23 mouse cellular contexts compared by ENCODE assay signal in genomic region chr4:109218008-109218407, GRCm38 (mm10). TPM values are rescaled to one million over a fixed set of nuclear protein-coding genes. Genes with fewer than 3 reads are reported as not detected.
DNase-seq lines count a peak whose midpoint lies in the region; ATAC-seq and TF ChIP-seq lines count a peak whose summit lies in the region.
"Had no signal": no experiment of that assay in that cellular context is flagged by ENCODE, and none has a peak within 500 bp of the region (broad histone marks: within the 10 kb centered on the region; RNA-seq: fewer than 3 reads in every experiment).

No protein-coding gene starts in this region.

- H3K27me3 ChIP-seq in kidney, embryonic 15.5 days, result no peaks in the 10 kb centered on the region
- no peaks in the 10 kb centered on the region for H3K27me3 ChIP-seq in E14TG2a.4 (ENCODE audit: insufficient read depth, low read length)
- no peaks in the 10 kb centered on the region for H3K27me3 ChIP-seq in embryonic facial prominence, embryonic 15.5 days
- no peaks in the 10 kb centered on the region for H3K27me3 ChIP-seq in lung, postnatal 0 days (replicated peaks; ENCODE audit: insufficient read depth, low read length)
- H3K27me3 ChIP-seq: CH12.LX; embryonic facial prominence, embryonic 12.5 days; forebrain, embryonic 13.5 days; forebrain, embryonic 15.5 days had no signal

- no peak overlapping the region for H3K4me3 ChIP-seq in kidney, embryonic 15.5 days (replicated peaks)
- H3K4me3 ChIP-seq in E14TG2a.4 (replicated peaks; ENCODE audit: low read length), result peak overlapping the region; percentile 41
- H3K4me3 ChIP-seq in embryonic facial prominence, embryonic 15.5 days (replicated peaks), result no peak overlapping the region
- H3K4me3 ChIP-seq in lung, postnatal 0 days (ENCODE audit: low read depth, low read length), result no peak overlapping the region
- H3K4me3 ChIP-seq: embryonic facial prominence, embryonic 12.5 days; forebrain, embryonic 13.5 days; forebrain, embryonic 15.5 days had no signal

- no peak for DNase-seq in kidney, postnatal 14 days
- DNase-seq in R1 (ENCODE audit: low read depth, low spot score), result peak; percentile 42
- no peak for DNase-seq in lung, postnatal 0 days (ENCODE audit: low spot score)
- DNase-seq in right cerebral cortex, postnatal 36 days (ENCODE audit: low spot score in 2 of 2), result no peak
- DNase-seq: adrenal gland, adult 2 months; adrenal gland, postnatal 10 days; adrenal gland, postnatal 25 days; cerebellum, adult 11 months; cerebellum, adult 18-20 months; cerebellum, adult 8-10 months; cerebellum, adult 9-11 months; cerebellum, postnatal 14 days; cerebellum, postnatal 36 days; embryo, embryonic 11 days; forebrain, postnatal 0 days had no signal

- H3K27ac ChIP-seq in kidney, embryonic 15.5 days, result no peak overlapping the region
- H3K27ac ChIP-seq in embryonic facial prominence, embryonic 15.5 days (replicated peaks), result no peak overlapping the region
- H3K27ac ChIP-seq in lung, postnatal 0 days (ENCODE audit: low read length), result no peak overlapping the region
- H3K27ac ChIP-seq: embryonic facial prominence, embryonic 12.5 days; forebrain, embryonic 13.5 days; forebrain, embryonic 15.5 days had no signal

- H3K36me3 ChIP-seq in kidney, embryonic 15.5 days, result no peaks in the 10 kb centered on the region
- no peaks in the 10 kb centered on the region for H3K36me3 ChIP-seq in E14TG2a.4 (ENCODE audit: insufficient read depth, low read length)
- no peaks in the 10 kb centered on the region for H3K36me3 ChIP-seq in embryonic facial prominence, embryonic 15.5 days
- no peaks in the 10 kb centered on the region for H3K36me3 ChIP-seq in lung, postnatal 0 days (ENCODE audit: insufficient read depth, low read length)
- H3K36me3 ChIP-seq: embryonic facial prominence, embryonic 12.5 days; forebrain, embryonic 15.5 days had no signal

- no peak for TF ChIP-seq CTCF in E14TG2a.4 (conservative IDR thresholded peaks at IDR 0.05; ENCODE audit: low read length)
- TF ChIP-seq CTCF in lung, postnatal 0 days (IDR thresholded peaks at IDR 0.05), result no peak

- no peaks in the 10 kb centered on the region for H3K4me1 ChIP-seq in kidney, embryonic 15.5 days
- peaks cover 12% of the 10 kb centered on the region for H3K4me1 ChIP-seq in E14TG2a.4 (replicated peaks; ENCODE audit: low read depth, low read length)
- H3K4me1 ChIP-seq in embryonic facial prominence, embryonic 15.5 days, result no peaks in the 10 kb centered on the region
- no peaks in the 10 kb centered on the region for H3K4me1 ChIP-seq in lung, postnatal 0 days (ENCODE audit: insufficient read depth, low read depth, low read length)
- H3K4me1 ChIP-seq: forebrain, embryonic 15.5 days had no signal

- no peak overlapping the region for H3K9ac ChIP-seq in kidney, embryonic 15.5 days
- no peak overlapping the region for H3K9ac ChIP-seq in embryonic facial prominence, embryonic 15.5 days
- no peak overlapping the region for H3K9ac ChIP-seq in lung, postnatal 0 days (replicated peaks; ENCODE audit: low read depth)
- H3K9ac ChIP-seq: embryonic facial prominence, embryonic 12.5 days; forebrain, embryonic 13.5 days; forebrain, embryonic 15.5 days; forebrain, postnatal 0 days had no signal

- no peaks in the 10 kb centered on the region for H3K9me3 ChIP-seq in kidney, embryonic 15.5 days (replicated peaks)
- H3K9me3 ChIP-seq in E14TG2a.4 (ENCODE audit: low read length), result no peaks in the 10 kb centered on the region
- no peaks in the 10 kb centered on the region for H3K9me3 ChIP-seq in embryonic facial prominence, embryonic 15.5 days (replicated peaks)
- H3K9me3 ChIP-seq in lung, postnatal 0 days (ENCODE audit: low read length), result no peaks in the 10 kb centered on the region
- H3K9me3 ChIP-seq: embryonic facial prominence, embryonic 12.5 days; forebrain, embryonic 13.5 days; forebrain, embryonic 15.5 days had no signal

- TF ChIP-seq EP300 in lung, postnatal 0 days (IDR thresholded peaks at IDR 0.05), result no peak

- H3K4me2 ChIP-seq in kidney, embryonic 15.5 days, result no peak overlapping the region
- H3K4me2 ChIP-seq in embryonic facial prominence, embryonic 15.5 days (replicated peaks), result no peak overlapping the region
- H3K4me2 ChIP-seq in lung, postnatal 0 days (replicated peaks; ENCODE audit: low read depth, low read length), result no peak overlapping the region
- H3K4me2 ChIP-seq: embryonic facial prominence, embryonic 12.5 days; forebrain, embryonic 13.5 days; forebrain, embryonic 15.5 days had no signal

- 75% methylated on average over 7 of the region's 7 CpGs for WGBS in kidney, embryonic 15.5 days
- WGBS in embryonic facial prominence, embryonic 15.5 days, result 75% methylated on average over 7 of the region's 7 CpGs
- WGBS in lung, postnatal 0 days, result 79% methylated on average over 7 of the region's 7 CpGs

- 0 out of 2 replicates have a peak, but pooled peaks have one; percentile 29 for ATAC-seq in kidney, embryonic 15.5 days (replicated peaks; ENCODE audit: low FRiP score)
- peak; percentile 74 for ATAC-seq in embryonic facial prominence, embryonic 15.5 days (ENCODE audit: insufficient number of reproducible peaks, low FRiP score, low TSS enrichment, low read depth)
- ATAC-seq in lung, postnatal 0 days, result no peak
- ATAC-seq: CD4-positive, CD25-positive, alpha-beta regulatory T cell, adult 4 months; forebrain, embryonic 13.5 days; forebrain, embryonic 15.5 days; forebrain, postnatal 0 days had no signal

RNA-seq across cellular contexts. Expression of gene Osbpl9, which starts 15.9 kb away (rescaled TPM):
- 68.9 and 70.5 TPM in 2 replicates for polyA plus RNA-seq in kidney, embryonic 15.5 days (2015; fragmentation: Nextera tagmentation; extraction: Ambion mirVana)
- polyA plus RNA-seq in embryonic facial prominence, embryonic 15.5 days (2015; fragmentation: Nextera tagmentation; extraction: Ambion mirVana), result 58.6 and 64.1 TPM in 2 replicates
- polyA plus RNA-seq in lung, postnatal 0 days (2015; fragmentation: Nextera tagmentation; extraction: Ambion mirVana), result 98.5 and 115 TPM in 2 replicates

RNA-seq across cellular contexts. Expression of gene Calr4, which starts 16.3 kb away (rescaled TPM):
- polyA plus RNA-seq in kidney, embryonic 15.5 days (2015; fragmentation: Nextera tagmentation; extraction: Ambion mirVana), result 0.27 and 0.29 TPM in 2 replicates
- 0.60 and 0.65 TPM in 2 replicates for polyA plus RNA-seq in embryonic facial prominence, embryonic 15.5 days (2015; fragmentation: Nextera tagmentation; extraction: Ambion mirVana)
- 0.27 and 0.32 TPM in 2 replicates for polyA plus RNA-seq in lung, postnatal 0 days (2015; fragmentation: Nextera tagmentation; extraction: Ambion mirVana)
- polyA plus RNA-seq: adrenal gland, adult 2 months; CD4-positive, CD25-positive, alpha-beta regulatory T cell, adult 4 months had no signal
